Mouse (Mus musculus): ENCODE results near the gene Syt13.

The Syt13 gene

DNA sequence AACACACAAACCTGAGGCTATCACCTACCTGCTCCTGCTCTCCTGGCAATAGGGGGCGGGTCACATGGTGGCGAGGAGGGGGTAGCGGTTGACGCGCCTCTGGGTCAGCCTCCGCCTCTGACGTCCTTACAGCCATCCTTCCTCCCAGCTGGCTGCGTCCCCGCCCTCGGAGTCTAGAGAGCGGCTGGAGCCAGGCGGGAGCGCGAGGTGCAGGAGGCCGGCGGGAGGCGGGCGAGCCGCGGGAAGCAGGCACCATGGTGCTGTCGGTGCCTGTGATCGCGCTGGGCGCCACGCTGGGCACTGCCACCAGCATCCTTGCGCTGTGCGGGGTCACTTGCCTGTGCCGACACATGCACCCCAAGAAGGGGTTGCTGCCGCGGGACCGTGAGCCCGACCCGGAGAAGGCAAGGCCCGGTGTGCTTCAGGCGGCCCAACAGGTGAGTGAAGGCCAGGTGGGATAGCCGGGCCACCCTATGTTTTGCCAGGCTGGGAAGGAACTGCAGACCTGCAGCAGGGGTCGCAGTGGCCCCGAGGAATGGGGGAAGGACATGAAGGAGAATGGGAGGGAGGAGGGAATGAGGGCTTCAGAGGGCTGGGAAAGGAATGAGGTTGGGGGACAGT lies at the start of gene Syt13:
Syt13 (plus strand) TSS at position 166 of the 621 bp plus-strand sequence.
- DNase-seq, result peak; percentile 76 to 80

DNA sequence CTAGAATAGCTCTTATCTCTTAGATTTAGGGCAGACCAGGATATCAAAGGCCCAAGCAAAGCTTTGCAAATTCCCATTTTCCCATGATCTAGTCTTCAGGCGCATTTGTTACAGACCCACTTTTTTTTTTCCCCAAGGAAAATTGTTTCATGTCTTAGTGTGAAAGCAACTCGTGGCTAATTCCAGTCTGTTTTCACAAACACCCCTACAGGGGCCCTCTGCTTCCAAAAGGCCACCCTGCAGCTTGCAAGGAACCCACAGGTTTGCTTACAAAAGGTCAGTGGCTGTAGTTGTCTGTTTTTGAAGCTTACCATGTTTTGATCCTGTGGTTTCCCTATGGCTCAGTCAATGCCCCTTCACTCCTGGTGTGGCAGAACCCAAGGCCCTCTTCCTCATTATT lies 48.3 kb upstream of the Syt13 start:
- DNase-seq, result no peak

DNA sequence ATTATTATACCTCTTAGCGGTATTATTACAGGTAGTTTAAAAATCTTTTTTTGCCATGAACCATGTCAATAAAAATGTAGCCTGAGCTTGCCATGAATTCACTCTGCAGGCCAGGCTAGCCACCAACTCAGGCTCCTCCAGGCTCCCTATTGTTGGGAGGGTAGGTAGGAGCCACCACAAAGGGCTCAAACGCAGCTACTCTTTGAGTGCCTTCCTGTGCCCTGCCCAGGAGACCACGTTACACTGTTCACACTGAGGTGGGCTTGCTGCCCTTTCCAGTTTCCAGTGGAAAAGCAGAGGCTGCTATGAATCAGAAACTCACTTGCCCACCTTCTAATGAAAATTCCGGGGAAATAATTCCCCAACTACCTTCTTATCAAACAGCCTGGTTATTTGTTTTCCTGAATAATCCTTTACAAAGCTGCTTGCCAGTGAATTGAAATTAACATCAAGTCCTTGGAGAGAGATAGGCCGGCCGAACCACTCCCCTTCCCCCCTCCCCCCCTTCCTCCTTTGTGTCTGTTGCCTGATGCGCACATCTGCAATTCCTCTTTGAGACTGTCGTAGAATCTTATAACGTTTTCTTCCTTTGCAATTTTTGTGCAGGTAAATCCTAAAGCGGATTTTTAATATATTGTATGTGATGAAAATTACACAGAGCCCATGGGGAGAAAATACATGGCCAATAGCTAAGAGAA lies 44.6 kb upstream of the Syt13 start:
- DNase-seq, result no peak

DNA sequence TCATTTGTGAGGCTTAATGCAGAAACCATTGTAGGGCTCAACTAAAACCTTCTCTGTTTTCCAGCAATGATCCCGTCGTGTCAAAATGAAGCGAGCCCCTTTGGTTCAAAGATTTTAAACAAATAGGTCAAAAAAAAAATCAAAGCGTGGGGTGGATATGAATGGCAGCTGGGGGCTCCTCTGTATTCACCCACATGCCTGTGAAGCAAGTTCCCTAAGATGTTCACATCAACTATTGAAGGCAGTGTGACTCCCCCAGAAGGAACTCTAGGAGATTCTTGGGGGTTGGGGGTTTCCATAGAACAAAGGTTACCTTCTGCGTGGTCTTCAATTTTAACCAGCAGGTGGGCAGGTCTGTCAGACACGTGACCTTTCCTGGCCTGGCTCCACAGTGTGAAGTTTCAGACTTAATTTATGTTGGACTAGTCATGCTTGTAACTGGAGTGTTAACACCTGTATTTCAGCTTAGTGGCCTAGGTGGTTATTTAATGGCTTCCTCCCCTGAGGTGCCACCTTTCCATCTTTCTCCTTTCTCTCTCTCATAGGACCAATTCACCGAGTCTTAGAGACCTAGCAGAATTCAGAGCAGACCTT lies 43.7 kb upstream of the Syt13 start:
- DNase-seq, result no peak

DNA sequence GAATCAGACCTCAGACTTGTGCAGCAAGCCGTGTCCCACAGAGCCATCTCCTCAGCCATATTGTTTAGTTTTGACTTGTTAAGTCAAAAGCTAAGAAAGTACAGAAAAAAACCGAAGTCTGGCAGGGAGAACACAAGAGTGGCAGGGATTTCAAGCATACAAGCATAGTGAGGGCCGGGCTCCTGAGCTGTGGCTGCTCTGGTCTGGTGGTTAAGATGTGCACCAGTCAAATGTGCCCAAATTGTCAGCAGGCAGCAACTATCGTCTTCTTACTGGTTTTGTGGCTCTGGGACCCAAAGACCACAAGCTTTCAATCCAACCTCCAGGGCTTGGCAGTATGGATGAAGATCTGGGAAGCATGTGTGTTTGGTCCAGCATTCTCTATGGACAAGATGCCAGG lies 42.2 kb upstream of the Syt13 start:
- DNase-seq, result no peak

DNA sequence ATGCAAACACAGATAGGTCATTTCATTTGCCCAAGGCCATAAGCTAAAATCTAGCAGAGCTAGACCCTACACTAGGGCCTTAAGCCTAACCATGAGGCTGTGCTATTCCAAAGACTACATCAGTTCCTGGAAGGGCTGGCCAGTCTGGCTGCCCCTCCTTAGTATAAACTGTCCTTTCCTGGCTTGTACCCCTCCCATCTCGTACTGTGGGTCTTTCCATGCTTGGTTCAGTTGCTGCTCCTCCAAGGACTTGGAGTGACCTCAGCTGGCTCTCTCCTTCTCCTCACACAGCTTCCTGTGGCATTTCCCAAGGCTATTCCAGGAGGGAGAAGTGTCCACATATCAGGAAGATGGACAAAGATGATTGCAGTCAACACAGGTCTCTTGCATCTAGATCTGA lies 40.3 kb upstream of the Syt13 start:
- no peak for DNase-seq

DNA sequence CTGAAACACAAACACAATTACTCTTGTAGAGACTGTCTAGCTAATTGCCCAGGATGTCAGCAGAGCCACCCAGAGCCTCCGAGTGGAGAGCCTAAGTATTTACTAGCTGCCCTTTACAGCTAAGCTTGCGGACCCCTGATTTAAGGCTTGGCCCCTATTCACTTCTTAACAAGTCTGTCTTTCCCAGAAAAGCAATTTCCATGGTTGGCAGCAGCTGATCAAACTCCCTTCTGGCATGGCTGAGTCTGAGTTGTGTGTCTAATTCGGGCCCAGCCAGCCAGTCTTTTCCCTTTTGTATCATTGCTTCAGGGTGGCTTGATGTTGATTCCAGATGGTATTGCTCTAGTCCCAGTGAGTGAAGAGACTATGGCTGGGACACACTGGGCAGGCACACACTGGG lies 37.4 kb upstream of the Syt13 start:
- no peak for DNase-seq

DNA sequence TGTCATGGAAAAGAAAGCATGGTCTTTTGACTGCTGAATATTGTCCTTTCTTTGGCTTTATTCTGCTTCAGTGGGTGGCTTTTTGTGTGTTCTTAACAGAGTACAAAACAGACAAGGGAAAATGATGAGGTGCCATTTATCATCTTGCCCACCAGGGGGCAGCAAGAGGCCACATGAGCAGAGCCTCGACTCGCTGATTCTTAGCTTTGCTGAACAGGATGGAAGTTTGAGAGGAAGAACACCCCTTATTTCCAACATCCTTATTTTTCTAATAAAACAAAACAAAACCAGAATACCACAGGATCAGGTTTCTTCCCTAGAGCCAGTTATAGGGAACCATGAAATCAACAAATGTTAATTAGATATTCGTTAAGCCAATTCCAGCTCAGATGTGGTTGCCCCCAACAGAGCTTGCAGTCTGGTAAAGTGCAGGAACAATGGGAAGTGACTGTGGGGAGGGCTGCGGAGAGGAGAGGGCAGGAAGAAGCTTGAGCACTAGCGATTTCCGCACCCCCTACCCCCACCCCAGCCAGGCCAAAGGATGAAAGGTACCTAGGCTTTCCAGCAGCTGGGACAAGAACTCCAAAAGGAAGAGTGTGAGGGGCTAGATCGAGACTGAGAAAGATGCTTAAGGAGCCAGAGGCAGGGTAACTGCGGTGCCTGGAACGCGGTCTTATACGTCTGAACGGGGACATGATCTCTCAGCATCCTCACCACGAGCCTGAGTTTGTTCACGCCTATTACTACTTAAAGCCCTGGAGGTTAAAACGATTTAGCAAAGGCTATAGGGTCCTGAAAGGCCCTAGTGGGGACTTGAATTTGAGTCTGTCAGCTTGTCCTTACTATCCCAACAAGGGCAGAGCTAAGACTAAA lies 31.6 kb upstream of the Syt13 start:
- DNase-seq, result peak; percentile 68

DNA sequence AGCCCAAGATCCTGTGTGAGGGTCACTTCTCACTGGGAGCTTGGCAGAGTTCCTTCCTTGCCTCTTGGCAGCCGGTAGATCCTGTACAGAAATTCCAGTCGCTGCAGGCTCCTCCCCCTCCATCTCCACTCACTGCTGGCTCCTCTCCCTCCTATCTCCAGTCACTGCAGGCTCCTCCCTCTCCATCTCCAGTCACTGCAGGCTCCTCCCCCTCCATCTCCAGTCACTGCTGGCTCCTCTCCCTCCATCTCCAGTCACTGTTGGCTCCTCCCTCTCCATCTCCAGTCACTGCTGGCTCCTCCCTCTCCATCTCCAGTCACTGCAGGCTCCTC lies 31.0 kb upstream of the Syt13 start:
- DNase-seq, result no peak

DNA sequence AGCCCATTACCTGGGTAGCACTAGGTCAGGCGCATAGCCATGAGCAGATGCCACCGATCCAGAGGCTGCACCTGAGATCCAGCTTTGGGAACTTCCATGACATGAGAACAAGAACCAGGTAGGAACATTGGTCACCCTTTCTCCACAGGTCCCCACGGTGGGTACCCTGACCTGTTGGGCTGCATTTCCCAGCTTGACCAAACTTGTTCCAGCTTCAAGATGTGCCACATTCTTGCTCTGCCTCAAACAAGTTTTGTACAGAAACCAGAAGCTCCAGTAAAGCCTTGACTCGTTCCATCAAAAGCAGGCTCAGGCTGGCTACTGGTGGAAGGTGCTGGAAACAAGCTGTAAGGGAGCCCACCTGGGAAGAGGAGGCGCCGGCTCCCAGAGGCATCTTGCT lies 29.9 kb upstream of the Syt13 start:
- DNase-seq, result no peak

DNA sequence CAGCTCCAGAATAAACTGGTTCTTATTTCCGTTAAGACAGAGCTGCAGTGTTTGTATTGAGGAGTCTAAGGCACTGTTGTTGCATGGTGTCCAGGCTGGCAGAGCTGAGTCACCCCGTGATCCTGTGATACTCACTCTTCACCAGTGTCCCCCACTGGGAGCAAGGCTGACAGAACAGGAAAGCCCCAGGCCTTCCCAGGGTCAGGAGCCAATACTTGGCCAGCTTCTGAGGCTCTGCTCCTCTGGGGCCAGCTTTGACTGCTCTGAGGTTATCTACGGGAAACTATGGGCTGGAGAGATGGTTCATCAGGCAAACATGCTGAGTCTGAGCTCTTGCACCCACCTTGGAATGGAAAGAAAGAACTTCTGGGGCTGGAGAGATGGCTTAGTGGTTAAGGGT lies 28.0 kb upstream of the Syt13 start:
- no peak for DNase-seq

DNA sequence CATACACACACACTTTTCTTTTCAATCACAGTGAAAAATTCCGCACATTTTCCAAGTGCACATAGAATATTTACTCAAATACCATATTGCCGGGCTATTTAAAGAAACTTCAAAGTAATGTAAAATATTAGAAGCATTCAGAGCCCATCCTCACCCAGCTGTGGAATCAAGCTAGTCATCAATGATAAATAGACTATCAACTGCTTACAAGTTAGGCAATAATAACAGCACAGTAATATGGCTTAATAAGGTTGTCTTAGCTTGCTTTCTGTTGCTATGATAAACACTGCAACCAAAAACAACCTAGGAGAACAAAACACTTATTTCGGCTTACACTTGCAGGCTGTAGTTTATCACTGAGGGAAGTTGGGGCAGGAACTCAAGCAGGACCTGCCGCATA lies 22.4 kb upstream of the Syt13 start:
- DNase-seq, result no peak

DNA sequence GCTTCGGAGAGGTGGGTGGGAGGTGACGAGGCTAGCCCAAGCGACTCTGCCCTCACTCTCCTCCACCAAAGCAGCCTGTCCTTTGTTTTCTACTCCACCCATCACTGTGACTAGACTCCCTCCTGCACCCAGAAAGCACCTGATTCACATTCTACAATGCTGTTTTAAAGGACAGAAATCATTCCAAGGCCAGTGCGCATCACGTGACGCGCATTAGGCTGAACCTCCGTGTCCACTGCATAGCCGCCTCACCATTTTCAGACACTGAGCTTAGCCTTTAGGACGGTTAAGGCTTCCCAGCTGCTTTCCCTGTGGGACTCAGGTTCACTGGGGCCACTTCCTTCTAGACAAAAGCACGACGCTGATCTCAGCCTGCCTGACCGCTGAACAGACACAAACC lies 11.2 kb upstream of the Syt13 start:
- no peak for DNase-seq

DNA sequence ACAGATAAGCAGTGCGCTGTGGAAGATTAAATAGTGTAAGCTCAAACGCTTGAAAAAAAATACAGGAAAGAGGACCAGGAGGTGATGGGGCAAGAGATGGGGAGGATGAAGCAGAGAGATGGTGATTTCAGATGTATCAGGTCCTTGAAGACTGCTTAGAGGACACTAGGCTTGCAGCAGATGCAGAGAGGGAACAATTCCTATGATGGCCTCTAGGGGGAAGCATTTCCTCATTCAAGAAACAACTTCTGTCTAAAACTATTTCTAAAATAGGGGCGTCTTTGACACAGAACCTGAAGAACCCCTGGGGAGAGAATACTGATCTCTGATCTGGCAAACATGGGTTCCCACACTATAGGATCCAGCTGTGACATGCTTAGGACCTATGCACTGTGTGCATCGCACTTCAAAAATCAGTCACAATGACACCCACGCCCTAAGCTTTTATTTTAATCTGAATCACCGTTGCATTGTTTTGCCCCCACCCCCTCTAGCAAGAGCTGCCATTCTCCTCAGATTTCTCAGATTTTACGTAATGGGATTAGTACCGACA lies 10.5 kb upstream of the Syt13 start:
- peak; percentile 27 to 66 for DNase-seq

DNA sequence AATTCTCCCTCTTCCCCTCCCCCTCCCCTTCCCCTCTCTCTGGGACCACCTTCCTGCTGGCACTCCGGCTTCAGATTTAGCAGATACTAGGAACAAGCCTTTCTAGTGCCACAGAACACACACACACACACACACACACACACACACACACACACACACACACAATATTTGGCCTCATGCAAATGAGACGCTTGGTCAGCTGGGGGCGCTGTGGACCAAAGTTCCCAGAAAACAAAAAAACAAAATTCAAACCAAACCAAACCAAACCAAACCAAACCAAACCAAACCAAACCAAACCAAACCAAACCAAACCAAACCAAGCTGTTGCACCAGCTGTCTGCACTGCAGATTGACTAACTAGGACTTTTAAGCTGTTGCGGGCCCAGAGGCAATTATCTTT lies 4.5 kb upstream of the Syt13 start:
- peak; percentile 67 to 68 for DNase-seq

DNA sequence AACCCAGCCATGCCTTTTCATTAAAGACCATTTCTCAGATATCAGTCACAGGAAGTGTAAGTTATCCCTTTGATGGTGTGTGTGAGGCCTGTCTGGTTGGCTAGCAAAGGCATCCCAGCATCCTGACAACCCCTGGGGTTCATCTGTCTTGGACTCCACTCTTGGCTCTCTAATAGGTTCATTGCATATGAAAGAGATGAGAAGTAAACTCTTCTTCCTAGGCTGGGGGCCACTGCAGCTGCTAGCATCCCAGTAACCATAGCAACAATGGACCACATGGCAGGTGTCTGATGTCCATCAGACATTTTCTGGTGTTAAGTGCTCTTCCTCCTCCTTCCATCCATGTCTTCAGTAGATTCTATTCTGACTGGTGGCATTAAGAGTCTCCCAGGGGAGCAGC lies 2.6 kb upstream of the Syt13 start:
- DNase-seq, result no peak

DNA sequence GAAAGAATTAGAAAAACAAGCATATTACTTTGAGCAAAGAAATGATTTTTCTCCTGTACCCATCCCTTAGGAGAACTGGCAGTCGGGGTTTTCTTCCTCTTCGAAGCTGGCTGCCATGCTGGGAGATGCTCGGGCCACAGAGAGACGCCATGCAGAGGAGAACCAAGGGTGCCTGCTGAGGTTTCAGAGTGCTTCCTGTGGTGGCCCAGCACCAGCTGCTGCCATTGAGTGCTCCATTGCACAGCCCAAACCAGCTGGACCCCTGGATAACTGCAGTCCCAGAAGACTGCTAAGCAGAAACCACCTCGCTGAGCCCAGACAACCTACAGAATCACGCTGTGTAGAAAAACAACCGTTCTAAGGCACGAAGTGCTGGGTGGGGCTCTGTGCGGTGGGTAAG lies 1.6 kb upstream of the Syt13 start:
- no peak for DNase-seq

DNA sequence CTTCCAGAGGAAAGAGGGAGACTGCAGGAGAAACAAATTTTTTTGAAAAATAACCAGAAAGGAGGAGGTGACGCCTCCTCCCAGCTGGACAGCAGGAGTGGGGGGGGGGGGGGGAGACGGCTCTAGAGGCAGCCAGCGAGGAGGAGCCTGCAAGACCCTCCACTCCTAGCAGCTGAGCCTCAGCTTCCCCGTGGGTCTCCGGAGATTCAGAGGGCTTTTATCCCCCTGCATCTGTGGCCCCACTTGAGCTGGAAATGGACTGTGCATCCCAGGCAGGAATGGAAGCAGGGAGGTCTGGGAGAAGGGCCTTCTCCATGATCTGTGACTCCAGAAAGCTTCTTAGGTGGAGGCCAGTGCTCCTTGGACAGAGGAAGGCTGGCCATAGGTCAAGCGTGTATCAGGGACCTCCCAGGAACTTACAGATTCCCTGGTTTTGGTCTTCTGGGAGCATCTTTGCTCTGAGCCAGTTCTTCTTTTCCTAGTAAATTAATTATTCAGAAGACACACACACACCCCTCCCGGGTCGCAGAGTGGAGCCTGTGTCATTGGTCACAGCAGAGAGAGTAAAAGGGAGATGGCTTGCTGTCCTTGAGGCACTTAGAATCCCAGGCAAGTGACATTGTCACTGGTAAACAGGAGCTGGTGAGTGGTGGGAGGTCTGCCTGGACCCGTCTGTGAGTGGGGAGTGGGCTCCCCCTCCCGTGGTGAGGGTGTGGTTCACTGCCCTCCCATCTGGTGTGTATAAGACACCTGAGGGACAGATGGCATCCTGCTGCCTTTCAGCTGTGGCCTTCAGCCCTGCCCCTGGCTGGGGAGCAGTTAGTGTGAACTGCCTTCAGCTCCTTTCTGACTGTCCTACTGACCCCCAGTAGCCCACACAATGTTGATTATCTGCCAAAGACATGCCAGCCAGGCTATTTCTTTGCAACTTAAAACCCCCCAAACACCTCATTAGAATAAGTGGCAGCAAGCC lies 1.0 kb downstream of the Syt13 start:
- DNase-seq, result peak; percentile 41 to 52

DNA sequence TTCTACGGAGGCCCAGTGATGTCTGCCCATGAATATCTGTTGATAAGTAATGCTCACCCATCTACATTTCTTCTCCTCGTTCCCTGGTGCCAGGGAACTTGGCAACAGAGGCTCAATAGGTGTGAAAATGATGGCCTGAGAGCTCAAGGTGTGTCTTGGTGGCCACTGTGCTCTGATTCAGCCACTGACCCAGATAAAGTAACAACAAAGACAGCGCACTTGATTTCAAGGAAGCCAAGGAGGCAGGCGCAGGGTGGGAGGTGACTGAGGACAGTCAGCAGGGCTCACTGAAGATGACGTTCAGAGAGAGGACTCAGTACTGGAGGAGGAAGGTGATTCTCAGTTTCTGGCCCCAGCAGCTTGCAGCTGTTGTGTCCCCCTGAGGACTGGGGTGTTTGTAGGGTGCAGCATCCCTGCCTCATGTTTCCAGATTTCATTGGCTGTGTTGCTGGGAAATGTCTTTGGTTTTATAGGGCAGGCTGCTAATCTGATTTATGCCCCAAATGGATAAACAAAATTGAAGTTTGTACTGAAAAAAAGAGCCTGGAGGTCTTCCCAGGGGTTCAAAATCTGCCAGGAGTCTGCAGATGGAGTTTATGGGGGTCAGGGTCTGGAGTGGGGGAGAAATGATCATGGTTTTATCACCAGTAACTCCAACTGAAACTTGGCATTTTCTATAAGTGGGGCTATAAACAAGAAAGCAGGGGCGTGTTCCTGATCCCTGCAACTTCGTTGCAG lies 2.7 kb downstream of the Syt13 start:
- peak in 1 of 2 experiments; percentile 27 for DNase-seq

DNA sequence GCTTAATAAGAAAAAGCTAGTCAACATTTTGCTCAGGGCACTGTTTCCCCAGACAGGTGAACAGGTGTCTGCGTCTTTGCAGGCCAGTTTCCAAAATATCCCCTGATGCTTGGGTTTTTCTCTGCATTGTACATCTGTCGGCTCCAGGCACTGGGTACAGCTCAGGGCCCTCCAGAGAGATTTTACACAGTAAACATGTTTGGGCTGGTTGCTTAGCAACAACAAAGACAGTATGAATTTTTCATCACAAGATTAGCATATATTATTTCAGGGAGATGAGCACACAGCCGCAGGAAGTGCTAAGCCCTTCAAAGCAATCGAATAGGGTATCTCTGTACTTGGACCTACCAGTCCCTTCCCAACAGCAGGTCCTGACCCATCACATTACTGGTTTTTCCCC lies 5.8 kb downstream of the Syt13 start:
- DNase-seq, result no peak

DNA sequence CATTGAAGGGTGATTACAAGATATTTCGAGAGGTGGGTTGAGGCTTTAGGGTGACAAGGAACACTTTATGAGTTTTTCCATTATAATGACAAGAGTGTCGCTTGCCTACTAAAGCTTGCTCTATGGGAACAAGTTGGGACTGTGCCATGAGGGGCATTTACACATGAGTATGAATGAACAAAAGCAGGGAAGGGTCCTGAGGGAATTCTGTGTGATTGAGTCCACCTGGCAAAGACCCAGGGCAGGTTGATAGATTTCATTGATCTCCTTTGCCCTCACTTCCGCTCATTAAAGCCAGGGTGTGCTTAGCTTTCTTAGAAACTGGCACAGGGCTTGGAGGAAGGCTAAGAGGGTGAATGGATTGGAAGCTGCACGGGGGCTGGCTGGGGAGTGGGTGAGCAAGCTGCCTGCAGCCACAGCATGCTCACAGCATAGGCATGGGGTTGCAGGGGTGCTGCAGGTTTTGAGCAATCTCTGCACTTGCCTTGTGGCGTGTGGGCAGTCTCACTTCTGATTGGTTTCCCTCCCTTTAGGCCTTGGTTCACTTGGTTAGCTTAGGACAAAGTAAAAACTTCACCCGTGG lies 9.9 kb downstream of the Syt13 start:
- no peak for DNase-seq
